Mouse (Mus musculus) common myeloid progenitor, adult 5-6 weeks (primary cell): Measurements from ENCODE around the gene Tlx1. TPM values are rescaled to one million over a fixed set of nuclear protein-coding genes. Genes with fewer than 3 reads are reported as not detected.

ENCODE experiments used
- total RNA-seq: library from RNA; stranded (forward); fragments of 200-1000, 187-1606 nt; gene quantifications from 2 replicates; pipeline ENCODE4 v1.2.3, GENCODE M21; 2017

The Tlx1 gene
- total RNA-seq, 1 experiment from 2014 or later: not detected

Other genes starting within 250 kb of the Tlx1 start
- gene Slf2, start 219.5 kb upstream of the Tlx1 start, total RNA-seq: 48.8 and 52.4 TPM in 2 replicates
- gene Sema4g, start 161.6 kb upstream of the Tlx1 start, total RNA-seq: 0.32 TPM in 1 of 2 replicates, not detected in the other
- gene Twnk, start 145.0 kb upstream of the Tlx1 start, total RNA-seq: 31.0 and 32.2 TPM in 2 replicates
- 19.0 and 36.4 TPM in 2 replicates for gene Mrpl43, start 144.2 kb upstream of the Tlx1 start, total RNA-seq
- 14.2 and 16.9 TPM in 2 replicates for gene Lzts2, start 136.3 kb upstream of the Tlx1 start, total RNA-seq
- 0.23 TPM in 1 of 2 replicates, not detected in the other for gene Pdzd7, start 105.0 kb upstream of the Tlx1 start, total RNA-seq
- 8.6 and 11.0 TPM in 2 replicates for gene Sfxn3, start 103.2 kb upstream of the Tlx1 start, total RNA-seq
- 0.50 and 1.1 TPM in 2 replicates for gene Kazald1, start 75.4 kb upstream of the Tlx1 start, total RNA-seq
- gene Lbx1, start 85.1 kb downstream of the Tlx1 start, total RNA-seq: not detected in 2 replicates
- 19.7 and 27.1 TPM in 2 replicates for gene Btrc, start 213.1 kb downstream of the Tlx1 start, total RNA-seq